Mouse (Mus musculus) common myeloid progenitor, adult 5-6 weeks (primary cell): ENCODE results near the gene Zbtb1. TPM values are rescaled to one million over a fixed set of nuclear protein-coding genes. Genes with fewer than 3 reads are reported as not detected.
A peak's percentile ranks its signal among the peaks of the same experiment; 100 is the strongest.
"Not testable (repeated sequence)": the region's sequence is repeated elsewhere in the genome, so short reads cannot be mapped to it uniquely, and the experiment has no call there.

Experiments used
- ATAC-seq: replicated peaks from 2 replicates; pipeline ENCODE4 v1.8.0; 2016; ENCODE audit warnings: low read depth, mild to moderate bottlenecking, moderate TSS enrichment, inconsistent platforms; ENCODE audit not compliant: poor library complexity, severe bottlenecking
- total RNA-seq: library from RNA; stranded (forward); fragments of 200-1000, 187-1606 nt; gene quantifications from 2 replicates; pipeline ENCODE4 v1.2.3, GENCODE M21; 2017

The Zbtb1 gene
- total RNA-seq, 1 experiment from 2014 or later, result 27.2 TPM

DNA sequence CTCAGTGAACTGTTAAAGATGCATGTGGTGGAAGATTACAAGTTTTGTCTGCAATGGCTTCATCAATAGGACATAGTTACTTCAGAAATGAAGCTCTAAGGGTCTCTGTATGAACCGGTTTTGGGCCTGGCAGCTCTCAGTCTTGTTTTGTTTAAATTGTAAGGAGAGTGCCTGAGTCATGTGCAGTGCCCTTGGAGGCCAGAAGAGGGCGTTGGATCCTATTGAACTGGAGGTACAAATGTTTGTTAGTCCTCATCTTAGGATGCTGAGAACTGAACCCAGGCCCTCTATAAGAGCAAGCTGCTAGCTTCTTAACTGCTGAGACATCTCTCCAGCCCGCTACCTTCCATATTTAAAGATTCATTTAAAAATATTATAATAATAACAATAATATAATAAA lies 31.6 kb downstream of the Zbtb1 start:
- ATAC-seq, result no peak

DNA sequence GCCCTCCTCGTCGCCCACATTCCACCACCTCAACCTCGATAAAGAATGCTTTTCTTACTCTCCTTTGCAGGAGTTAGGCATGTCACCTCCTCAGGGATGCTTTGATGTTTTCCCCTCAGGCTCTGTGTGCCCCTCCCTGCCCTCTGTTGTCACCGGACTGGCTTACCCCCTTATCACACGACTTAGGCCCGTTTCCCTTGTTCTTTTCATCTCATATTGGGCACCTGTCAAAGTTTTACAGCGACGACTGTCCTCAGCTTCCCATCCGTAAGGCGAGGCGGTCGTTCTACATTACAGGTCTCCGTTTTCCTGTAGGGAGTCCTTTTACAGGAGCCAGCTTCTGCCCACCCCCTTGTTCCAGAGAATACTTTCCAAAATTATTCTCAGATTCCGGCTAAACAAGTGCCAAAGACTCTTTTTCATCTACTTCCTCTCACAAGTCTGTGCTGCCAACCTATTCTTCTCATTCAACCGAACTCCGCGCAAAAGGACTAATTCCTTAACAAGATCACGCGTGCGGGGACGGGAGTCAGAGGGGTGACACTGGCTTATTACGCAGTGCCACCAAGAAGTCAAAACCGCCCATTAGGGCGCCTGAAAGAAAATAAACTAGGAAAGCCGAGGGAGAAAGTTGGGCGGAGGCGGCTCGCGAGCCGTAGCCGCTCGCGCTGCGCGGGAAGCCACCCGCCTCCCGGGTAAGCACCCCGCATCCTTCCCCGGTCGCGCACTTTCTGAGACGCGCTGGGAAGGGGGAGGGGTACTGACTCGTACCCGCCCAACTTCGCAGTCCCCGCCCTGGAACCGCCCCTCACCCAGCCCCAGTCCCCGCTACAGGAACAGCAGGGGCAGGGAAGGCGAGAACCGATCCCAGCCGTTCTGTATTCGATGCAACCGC lies 33.2 kb downstream of the Zbtb1 start:
- peak; percentile 53 for ATAC-seq

DNA sequence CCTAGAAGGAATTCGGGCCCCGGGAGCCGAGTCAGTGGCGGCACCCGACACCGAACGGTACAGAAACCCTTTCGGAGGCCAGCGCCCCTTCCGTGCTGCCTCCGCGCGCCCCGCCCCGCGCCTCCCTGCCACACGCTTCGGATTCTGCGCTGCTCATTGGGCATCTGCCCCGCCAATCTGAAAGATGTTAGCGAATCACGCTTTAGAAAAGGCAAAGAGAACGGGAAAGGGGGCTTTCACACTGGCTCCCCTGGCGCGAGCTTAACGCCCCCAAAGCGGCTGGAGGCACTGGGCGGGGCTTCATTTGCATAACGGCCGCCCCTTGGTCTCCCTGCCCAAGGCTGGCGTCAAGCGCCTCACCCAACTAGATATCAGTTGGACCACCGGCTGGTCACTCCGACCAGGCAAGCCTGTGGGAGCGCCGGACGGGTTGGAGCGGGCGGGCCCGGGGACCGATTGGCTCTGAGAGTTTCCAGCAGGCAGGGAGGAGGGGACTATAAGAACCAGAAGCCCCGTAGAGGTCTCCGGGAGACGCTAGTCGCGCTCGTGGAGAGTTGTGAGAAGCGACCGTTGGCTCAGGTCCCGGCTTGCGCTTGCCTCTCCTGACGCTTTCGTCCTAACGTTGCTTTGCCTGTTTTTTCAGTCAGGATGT lies 33.9 kb downstream of the Zbtb1 start, which contains the start of gene Hspa2:
Gene Hspa2, plus strand, starts transcription at position 291 of the 652 bp plus-strand sequence.
- ATAC-seq, result peak; percentile 88

DNA sequence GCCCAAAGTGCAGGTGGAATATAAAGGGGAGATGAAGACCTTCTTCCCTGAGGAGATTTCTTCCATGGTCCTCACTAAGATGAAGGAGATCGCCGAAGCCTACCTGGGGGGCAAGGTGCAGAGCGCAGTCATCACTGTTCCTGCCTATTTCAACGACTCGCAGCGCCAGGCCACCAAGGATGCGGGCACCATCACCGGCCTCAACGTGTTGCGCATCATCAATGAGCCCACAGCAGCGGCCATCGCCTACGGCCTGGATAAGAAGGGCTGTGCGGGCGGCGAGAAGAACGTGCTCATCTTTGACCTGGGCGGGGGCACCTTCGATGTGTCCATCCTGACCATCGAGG lies 34.7 kb downstream of the Zbtb1 start:
- no peak for ATAC-seq

DNA sequence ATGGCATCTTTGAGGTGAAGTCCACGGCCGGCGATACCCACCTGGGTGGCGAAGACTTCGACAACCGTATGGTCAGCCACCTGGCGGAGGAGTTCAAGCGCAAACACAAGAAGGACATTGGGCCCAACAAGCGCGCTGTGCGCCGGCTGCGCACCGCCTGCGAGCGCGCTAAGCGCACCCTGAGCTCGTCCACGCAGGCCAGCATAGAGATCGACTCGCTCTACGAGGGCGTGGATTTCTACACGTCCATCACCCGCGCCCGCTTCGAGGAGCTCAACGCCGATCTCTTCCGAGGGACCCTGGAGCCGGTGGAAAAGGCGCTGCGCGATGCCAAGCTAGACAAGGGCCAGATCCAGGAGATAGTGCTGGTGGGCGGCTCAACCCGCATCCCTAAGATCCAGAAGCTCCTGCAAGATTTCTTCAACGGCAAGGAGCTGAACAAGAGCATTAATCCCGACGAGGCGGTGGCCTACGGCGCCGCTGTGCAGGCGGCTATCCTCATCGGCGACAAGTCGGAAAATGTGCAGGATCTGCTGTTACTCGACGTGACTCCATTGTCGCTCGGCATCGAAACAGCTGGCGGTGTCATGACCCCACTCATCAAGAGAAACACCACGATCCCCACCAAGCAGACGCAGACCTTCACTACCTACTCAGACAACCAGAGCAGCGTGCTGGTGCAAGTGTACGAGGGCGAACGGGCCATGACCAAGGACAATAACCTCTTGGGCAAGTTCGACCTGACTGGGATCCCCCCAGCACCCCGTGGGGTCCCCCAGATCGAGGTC lies 35.3 kb downstream of the Zbtb1 start:
- ATAC-seq, result no peak

DNA sequence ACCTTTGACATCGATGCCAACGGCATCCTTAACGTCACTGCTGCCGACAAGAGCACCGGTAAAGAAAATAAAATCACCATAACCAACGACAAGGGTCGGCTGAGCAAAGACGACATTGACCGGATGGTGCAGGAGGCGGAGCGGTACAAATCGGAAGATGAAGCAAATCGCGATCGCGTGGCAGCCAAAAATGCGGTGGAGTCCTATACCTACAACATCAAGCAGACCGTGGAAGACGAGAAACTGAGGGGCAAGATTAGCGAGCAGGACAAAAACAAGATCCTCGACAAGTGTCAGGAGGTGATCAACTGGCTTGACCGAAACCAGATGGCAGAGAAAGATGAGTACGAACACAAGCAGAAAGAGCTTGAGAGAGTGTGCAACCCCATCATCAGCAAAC lies 35.9 kb downstream of the Zbtb1 start:
- no peak for ATAC-seq

DNA sequence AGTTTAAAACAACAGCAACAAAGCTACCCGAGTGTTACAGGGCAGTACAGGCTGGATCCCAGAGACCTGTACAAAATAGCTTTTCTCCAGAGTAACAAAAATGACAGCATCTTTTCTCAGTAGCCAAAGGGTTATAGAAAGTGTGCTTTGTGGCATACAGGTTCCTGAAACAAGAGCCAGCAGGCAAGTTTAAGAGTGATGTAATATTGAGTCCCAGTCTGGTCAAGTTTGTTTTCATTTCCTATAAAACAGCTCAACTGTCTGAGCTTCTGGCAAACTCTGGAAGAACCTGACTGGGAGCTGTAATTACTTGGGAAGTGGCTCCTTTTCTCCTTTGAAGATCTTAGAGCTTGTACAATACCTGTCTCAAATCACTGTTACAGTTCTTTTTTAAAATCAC lies 37.1 kb downstream of the Zbtb1 start:
- no peak for ATAC-seq

DNA sequence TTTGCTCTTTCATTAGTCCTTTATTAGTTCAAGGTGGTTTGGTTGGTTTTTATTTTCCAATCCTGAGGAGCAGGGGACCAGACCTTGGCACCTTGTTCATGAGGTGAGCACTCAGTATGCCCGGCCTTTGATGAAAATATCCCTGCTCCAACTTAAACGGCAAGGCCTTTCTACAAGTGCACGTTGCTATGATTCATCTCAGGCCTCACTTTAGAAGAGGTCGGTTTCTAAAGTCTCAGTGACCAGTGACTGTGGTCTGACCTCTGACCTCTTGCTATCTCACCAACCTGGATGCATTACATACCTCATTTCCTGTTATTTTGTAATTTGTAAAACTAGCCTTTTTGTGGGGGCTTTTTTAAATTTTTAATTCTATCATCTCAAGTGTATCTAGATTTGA lies 39.1 kb downstream of the Zbtb1 start:
- ATAC-seq, result no peak

DNA sequence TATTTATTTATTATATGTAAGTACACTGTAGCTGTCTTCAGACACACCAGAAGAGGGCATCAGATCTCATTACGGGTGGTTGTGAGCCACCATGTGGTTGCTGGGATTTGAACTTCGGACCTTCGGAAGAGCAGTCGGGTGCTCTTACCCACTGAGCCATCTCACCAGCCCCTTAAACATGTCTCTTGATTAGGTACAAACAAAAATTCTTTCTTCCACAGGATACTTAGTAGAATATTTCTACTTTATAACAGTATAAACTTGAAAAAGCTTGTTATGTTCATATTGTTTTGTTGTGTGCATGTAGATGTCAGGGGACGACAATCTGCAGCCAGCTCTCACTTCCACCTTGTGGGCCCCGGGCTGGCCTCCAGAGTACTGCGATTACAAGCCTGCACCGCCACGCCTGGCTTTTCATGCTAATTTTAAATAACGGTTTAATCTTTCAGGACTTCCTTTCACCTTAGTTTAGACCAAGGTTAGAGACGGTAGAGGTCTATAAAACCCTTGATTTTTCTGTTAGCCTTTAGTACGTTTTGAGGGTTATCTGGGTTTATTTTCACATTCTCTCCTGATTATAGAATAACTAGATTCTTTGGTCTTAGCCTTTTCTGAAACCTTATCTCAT lies 45.4 kb downstream of the Zbtb1 start:
- peak; percentile 50; the same call in 1 of the 2 replicates for ATAC-seq

DNA sequence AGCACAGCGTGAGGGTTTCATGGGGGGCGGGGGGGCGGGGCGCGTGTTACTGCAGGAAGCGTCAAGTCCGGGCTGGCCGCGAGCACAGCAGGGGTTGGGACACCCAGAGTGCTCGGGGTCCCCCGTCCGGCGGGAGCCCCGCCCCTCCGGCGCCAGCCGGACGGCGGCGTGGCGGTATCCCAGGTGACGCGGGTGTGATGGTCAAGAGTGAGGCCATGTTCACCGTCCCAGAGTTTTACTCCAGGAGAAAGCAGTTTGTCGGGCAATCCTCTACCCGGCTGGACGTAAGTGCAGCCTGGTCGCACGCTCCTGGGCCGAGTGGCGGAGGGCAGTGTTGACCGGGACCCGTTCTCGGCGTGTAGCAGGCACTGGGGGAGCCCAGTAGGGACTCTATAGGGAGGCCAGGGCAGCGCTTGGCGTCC lies 47.4 kb downstream of the Zbtb1 start, which contains the start of gene Ppp1r36:
Gene Ppp1r36, plus strand, starts transcription at position 106 of the 422 bp plus-strand sequence.
- ATAC-seq, result no peak

DNA sequence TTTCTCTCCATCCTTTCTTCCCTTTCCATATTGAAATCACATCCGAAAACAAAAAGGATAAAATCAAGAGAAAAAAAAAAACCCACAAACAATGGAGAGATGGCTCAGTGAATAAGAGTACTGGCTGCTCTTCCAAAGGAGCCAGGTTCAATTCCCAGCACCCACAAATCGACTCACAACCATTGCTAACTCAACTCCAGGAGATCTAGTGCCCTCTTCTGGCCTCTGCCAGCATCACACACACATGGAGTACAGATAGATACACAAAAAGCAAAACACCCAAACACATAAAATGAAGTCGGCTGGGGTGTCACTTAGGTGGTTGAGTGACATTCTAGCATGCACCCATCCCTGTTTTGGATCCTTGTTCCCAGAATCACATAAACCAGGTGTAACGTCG lies 48.3 kb downstream of the Zbtb1 start:
- ATAC-seq, result no peak

DNA sequence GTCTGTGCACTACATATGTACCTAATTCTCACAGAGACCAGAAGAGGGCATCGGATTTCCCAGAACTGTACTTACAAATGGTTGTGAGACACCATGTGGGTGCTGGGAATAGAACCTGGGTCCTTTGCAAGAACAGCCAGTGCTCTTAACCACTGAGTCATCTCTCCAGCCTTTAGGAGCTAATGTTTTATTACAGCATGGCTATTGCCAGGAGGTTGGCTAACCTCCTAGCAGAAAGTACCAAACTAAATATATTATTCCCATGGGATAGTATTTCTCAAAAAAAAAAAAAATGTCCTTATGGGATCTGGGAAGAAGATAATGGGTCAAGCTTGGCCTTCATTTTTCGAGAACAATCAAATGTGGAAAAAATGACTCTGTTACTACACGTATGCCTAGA lies 55.2 kb downstream of the Zbtb1 start:
- no peak for ATAC-seq

DNA sequence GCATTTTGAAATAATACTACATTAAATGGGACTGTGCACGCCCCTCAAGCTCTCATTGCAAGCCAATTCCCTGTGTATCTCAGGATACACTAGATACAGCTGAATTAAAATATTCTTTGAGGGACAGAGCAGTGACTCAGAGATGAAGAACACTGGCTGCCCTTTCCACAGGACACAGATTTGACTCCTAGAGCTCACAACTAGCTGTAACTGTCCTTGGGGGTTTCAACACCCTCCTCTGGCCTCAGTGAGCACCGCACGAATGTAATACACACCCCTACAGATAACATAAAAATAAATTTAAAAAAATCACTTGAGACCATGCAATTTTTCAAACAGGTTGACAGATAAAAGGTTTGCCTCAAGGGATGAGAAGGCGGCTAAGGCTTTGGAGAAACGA lies 57.5 kb downstream of the Zbtb1 start:
- no peak for ATAC-seq

DNA sequence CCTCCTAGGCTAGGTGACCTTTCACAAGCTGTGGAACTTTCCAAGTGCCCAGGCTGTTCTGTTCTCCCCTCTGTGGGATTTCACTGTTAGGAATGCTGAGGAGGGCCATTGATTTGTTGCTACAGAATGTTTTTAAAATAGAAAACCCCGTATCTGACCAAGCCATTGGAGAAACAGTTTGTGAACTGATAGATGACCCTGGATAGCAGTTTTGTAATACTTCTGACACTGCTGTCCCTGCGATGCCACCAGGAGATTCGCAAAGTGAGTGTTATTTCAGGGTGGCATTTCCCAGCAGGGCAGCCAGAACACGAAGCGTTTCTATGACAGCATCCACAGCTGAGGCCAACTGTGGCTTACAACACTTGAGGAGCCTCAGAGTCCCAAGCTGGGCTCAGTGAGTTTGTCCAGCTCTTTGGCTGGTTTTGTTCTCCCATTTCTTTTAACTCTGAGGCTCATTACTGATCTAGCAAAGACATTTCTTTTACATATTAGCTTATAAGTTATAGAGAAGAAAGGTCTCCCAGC lies 60.9 kb downstream of the Zbtb1 start:
- no peak for ATAC-seq

DNA sequence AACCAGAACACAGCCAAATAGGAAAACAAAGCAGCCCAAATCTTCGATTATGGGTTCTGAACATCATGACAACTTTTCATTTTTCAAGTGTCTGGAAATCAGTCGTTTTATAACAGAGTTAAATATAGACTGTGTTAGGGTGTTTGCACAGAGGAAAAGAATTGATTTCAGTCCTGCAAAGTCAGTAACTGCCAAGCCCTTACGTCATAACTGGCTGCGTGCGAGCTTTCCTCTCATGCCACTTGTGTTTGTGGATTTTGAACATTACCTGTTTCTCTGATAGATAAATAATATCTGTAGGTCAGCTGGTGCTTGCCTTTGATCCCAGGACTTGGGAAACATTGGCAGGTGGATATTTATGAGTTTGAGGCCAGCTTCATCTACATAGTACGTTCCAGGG lies 61.4 kb downstream of the Zbtb1 start:
- no peak for ATAC-seq

DNA sequence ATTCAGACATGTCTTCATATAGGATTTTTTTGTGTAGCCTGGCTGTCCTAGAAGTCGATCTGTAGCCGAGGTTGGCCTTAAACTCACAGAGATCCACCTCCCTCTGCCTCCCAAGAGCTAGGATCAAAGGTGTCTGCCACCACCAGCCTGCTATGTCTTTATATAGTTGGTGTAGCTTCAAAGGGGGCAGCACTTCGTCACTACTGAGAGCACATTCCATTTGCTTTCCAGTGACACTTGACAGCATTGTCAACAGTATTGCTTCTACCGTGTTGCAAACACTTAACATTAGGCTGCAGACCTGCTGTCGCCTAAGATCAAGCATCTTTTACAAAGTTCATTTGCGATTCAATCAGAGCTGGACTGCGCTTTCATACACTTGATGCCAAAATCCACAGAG lies 64.0 kb downstream of the Zbtb1 start:
- ATAC-seq, result no peak

DNA sequence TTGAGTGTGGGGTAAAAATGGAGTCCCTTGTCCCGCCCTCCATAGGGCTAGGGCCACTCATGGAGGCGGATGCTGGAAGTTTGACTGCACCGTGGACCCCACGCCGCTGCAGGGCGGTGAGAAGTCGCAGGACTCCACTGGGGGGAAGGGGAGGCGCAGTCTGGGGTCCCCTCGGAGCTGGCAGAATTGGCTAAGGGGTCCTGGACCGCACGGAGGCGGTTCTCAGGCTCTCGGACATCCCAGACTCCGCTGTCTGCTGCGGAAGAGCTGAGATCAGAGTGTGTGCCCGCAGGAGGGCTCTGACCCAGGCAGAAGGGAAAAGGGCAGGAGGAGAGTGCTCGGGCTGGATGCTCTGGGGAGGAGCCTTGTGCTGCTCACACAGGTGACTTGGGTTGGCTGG lies 65.0 kb downstream of the Zbtb1 start:
- no peak for ATAC-seq

DNA sequence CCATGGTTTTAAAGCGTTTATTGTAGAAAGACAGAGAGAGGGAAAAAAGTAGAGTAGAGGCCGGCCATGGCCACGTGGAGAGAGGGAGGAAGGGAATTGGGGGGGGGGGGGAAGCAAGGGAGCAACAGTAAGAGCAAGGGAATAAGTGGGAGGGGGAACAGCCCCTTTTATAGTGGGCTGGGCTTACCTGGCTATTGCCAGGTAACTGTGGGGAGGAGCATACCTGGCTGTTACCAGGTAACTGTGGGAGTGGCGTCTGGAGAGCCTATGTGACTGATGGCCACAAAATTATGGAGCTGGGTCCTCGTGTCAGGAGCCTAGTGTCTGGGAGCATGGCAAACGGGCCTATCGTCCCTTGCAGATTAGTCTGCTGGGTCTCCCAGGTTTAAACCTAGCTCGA lies 65.5 kb downstream of the Zbtb1 start:
- no peak for ATAC-seq

DNA sequence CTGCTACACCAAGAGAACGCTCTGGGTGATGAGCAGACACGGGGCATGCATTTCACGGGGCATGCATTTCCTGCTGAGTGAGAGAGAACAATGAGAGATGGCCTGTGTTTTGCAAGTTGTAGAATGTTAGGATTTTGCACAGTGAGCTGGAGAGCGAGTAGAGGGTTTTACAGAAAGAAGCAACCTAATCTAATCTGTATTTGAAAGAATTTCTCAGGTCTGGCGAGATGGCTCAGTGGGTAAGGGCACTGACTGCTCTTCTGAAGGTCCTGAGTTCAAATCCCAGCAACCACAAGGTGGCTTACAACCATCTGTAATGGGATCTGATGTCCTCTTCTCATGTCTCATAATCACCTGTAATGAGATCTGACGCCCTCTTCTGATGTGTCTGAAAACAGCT lies 73.4 kb downstream of the Zbtb1 start:
- ATAC-seq, result not testable (repeated sequence)

DNA sequence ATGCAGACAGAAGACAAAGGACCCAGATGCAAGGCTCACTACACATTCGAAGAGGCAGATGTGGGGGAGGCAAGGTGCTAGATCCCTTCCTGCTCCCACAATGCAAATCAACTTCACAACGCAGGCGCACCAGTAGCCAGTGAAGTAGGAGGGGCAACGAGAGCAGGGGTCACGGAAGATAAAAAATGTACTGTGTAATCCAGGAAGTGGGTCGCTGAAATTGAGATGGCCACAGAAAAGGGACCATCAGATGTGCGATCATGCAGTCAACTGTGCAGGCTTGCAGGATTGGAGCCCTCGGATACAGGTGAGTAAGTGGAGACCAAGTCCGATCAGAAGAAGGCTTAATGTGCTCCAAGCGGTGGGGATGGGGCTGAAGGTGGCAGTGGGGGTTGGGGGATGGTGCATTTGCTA lies 74.3 kb downstream of the Zbtb1 start:
- ATAC-seq, result 0 out of 2 replicates have a peak, but pooled peaks have one; percentile 22
